Mouse (Mus musculus): ENCODE results near the gene Paqr8.

Paqr8 gene

GRCm38 (mm10) chr1:20954876-20955275 lies 64.5 kb downstream of the Paqr8 start:
- no peak for DNase-seq (ENCODE audit: extremely low spot score, low read depth, low spot score)

GRCm38 (mm10) chr1:20969642-20970041 lies 79.2 kb downstream of the Paqr8 start:
- DNase-seq (ENCODE audit: extremely low spot score, low read depth, low spot score): no peak

- DNase-seq (ENCODE audit: extremely low spot score, low read depth, low spot score): no peak
These were observed 83.0 kb downstream of the Paqr8 start for GRCm38 (mm10) chr1:20973389-20973788.

- DNase-seq (ENCODE audit: extremely low spot score, low read depth, low spot score): no peak
These were observed 84.1 kb downstream of the Paqr8 start for GRCm38 (mm10) chr1:20974341-20975135.

- DNase-seq (ENCODE audit: extremely low spot score, low read depth, low spot score): no peak
These were observed 90.1 kb downstream of the Paqr8 start for GRCm38 (mm10) chr1:20980553-20980952.

- DNase-seq (ENCODE audit: extremely low spot score, low read depth, low spot score): no peak
These were observed 91.4 kb downstream of the Paqr8 start for GRCm38 (mm10) chr1:20981764-20982163.

GRCm38 (mm10) chr1:20984103-20984502 lies 93.7 kb downstream of the Paqr8 start:
- DNase-seq (ENCODE audit: extremely low spot score, low read depth, low spot score): no peak

- no peak for DNase-seq (ENCODE audit: extremely low spot score, low read depth, low spot score)
These were observed 94.2 kb downstream of the Paqr8 start for GRCm38 (mm10) chr1:20984582-20984981.

GRCm38 (mm10) chr1:20986378-20987056 lies 96.1 kb downstream of the Paqr8 start:
- no peak for DNase-seq (ENCODE audit: extremely low spot score, low read depth, low spot score)

All from hindlimb bud, embryonic 11.5 days (tissue).